Mouse (Mus musculus) Patski (cell line): Measurements from ENCODE around the gene Cntnap2. TPM values are rescaled to one million over a fixed set of nuclear protein-coding genes. Genes with fewer than 3 reads are reported as not detected.
A peak's percentile ranks its signal among the peaks of the same experiment; 100 is the strongest.

Source experiments
- ATAC-seq: fragments of 100-300 bp; one replicate; pipeline ENCODE4 v1.8.0; 2021
- CTCF ChIA-PET: fragments of 350-600 bp; sonication (Branson Sonifier 250); formaldehyde crosslinking; loops from one replicate; lab custom pipeline; 2022; ENCODE audit warnings: inconsistent platforms; lab: Charles Lee
- POLR2A ChIA-PET: fragments of 350-600 bp; sonication (Branson Sonifier 250); formaldehyde crosslinking; loops from one replicate; lab custom pipeline; 2022; ENCODE audit warnings: antibody characterized with exemption, inconsistent platforms; lab: Charles Lee
- DNase-seq: peaks from one replicate; pipeline ENCODE4 v3.0.0-alpha.2; 2011; ENCODE audit warnings: low read depth, low spot score
- H3K27me3 ChIP-seq: fragments of 371-371 bp; one replicate; pipeline ENCODE4 v1.5.1; 2021
- CTCF ChIP-seq: fragments of 100-300 bp; IDR thresholded peaks from one replicate; pipeline ENCODE4 v1.5.1; 2021
- in situ Hi-C: fragments of 300-500 bp; cut with MboI; formaldehyde crosslinking; loops from 3 replicates; pipeline ENCODE4 v1.11.1; 2018; ENCODE audit warnings: low pct_unique_long_range_greater_than_20kb, mixed read lengths
- polyA plus RNA-seq: library from polyadenylated mRNA; unstranded; gene quantifications from one replicate; pipeline ENCODE4 v1.2.3, GENCODE M21; 2021

Gene Cntnap2
- polyA plus RNA-seq, 1 experiment from 2014 or later = 0.01 TPM

DNA sequence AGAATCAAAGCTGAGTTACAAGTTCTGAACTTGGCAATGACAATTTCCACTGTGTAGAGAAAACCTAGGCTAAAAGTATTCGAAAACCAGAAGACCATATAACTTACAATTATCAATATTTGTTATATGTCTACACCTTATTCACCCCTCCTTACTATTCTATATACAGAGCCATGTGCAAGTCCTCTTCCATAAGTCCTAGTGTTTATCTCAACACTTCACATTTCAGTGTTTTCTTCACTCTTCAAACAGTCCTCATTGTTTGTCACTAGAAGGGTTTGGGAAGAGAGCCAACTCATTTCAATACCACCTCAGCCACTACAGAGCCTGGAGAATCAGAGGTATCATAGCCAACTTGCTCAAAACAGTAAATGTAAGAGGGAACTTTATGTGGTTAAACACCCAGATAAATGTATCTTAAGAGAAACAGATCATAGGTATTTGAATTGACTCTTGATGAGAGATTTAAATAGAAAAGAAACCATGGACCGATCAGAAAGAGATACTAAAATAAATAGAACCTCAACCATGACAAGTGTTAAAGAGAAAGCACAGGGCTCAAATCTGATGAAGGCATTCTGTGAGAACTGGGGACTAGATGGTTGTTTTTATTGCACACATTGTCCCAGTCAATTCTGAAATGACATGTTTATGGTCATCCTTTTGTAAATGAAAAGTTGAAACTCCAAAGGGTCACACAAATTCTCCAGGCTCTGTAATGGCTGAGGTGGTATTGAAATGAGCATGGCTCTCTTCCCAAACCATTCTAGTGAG lies 972.9 kb downstream of the Cntnap2 start:
- ATAC-seq = no peak
- no peaks in the 10 kb centered on the region for H3K27me3 ChIP-seq
- ChIA-PET POLR2A (no interaction called here), CTCF (interaction anchor here (1.0 kb wide), 1 partner anchor 11 kb away, joined by 3 read pairs; no protein-coding TSS in a partner anchor)
- no peak for TF ChIP-seq CTCF
- in situ Hi-C loops = no loop called here
- DNase-seq = no peak

DNA sequence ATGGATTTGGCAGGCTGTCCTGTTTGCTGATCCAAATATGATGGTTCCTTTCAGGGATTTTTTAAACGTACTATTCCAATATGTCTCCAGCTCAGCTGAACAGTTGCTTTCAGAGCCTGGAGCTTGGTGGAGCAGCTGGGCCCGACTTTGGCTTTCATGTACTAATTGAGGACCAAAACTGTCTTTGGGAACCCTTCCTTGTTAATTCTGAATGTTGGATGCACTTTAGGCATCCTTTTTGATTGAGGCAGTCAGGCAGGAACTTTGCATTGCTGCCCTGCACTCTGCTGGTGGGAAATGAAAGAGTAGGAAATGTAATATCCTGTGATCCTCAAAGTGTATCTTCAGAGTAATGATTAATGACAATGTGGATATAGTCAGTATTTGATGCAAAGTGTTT lies 974.0 kb downstream of the Cntnap2 start:
- DNase-seq (no peak), ATAC-seq (no peak)
- ChIA-PET CTCF (no interaction called here), POLR2A (no interaction called here)
- no peak for TF ChIP-seq CTCF
- H3K27me3 ChIP-seq = no peaks in the 10 kb centered on the region
- in situ Hi-C loops = no loop called here

DNA sequence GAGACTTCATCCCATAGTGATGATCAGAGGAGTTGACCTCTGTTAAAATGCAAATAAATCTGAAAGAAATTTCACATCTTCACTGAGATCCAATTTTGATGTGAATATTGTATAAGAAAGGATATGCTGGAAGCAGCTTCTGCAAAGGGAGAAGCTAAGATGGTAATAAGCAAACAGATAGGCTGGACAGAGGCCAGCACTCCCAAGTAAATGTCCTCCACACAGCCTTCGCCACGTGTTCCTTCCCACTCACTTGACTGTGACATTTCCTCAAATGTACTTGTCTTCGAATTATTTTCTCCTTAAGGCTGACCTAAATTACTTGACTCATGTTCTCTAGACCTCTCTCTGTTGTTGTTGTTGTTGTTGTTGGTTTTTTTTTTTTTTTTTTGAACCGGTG lies 981.5 kb downstream of the Cntnap2 start:
- no peak for ATAC-seq
- in situ Hi-C loops = no loop called here

DNA sequence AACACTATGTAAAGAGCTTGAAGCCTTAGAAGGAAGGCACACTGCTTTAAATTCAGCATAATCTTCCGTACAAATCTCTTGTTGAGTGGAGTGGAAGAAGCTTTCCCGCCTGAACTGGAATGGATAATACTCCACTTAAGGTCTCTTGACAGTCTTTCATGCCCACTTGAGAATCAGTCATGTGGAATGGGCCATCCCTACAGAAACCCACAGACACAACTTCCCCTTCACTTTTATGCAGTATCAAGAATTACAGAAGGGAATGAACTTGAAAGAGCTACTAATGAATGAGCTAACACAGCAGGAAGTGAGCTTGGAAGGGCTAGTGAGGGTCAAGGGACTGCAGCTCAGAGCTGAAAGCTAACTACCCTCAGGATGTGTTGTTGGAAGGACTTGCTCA lies 1021.1 kb downstream of the Cntnap2 start:
- no peaks in the 10 kb centered on the region for H3K27me3 ChIP-seq
- in situ Hi-C loops = no loop called here
- TF ChIP-seq CTCF = no peak
- ATAC-seq (peak; percentile 54), DNase-seq (peak; percentile 15)
- ChIA-PET POLR2A (no interaction called here), CTCF (no interaction called here)

More for the DNA sequence above, 981.5 kb downstream of the Cntnap2 start:
- DNase-seq = no peak
- no peaks in the 10 kb centered on the region for H3K27me3 ChIP-seq
- CTCF ChIA-PET = no interaction called here
- no peak for TF ChIP-seq CTCF
- POLR2A ChIA-PET = no interaction called here

DNA sequence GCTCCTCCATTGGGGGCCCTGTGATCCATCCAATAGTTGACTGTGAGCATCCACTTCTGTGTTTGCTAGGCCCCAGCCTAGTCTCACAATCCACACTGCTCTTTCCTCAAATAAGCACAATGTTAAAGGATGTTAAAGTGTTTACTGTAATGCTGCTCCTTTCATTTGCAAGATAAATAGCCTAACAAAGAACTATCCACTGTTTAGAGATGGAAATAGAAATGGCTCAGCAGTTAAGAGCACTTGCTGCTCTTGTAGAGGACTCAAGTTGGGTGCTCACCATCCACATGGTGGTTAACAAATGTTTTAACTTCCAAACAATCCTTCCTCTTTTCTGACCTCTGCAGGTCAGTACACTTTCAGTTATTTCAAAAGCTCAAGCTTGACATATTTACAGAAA lies 1022.3 kb downstream of the Cntnap2 start:
- H3K27me3 ChIP-seq = no peaks in the 10 kb centered on the region
- no peak for TF ChIP-seq CTCF
- in situ Hi-C loops = no loop called here
- ATAC-seq = no peak
- POLR2A ChIA-PET = no interaction called here
- CTCF ChIA-PET = interaction anchor here (0.7 kb wide), 1 partner anchor 38 kb away, joined by 3 read pairs; no protein-coding TSS in a partner anchor
- no peak for DNase-seq

DNA sequence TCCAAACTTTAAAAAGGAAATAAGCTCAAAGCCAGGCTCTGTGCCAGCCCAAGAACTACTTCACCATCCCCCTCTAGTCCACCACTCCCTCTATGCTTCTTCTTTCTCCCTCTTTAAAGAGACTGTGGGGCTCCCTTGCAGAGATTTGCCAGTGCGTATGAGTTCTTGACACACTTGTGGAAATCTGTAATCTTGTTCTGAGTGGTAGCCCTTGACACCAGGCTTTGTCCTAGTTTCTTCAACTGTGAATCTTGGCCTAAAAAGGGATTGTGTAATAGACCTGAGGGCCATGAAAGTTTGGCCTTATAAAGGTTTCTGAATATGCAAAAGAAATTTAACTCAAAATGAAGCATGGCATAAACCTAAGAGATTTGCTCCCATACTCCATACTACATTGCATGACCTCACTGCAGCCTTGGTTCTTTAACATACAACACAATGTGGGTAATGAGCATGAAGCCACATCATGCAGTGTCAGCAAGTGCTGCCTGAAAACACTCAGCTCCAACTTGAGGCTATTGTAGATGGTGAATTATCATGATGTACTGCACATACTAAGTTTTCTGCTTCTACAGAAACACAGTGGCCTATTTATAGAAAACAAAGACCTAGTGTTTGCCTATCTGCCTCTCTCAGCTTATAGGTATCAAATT lies 1084.2 kb downstream of the Cntnap2 start:
- DNase-seq (no peak), ATAC-seq (no peak)
- H3K27me3 ChIP-seq = no peaks in the 10 kb centered on the region
- CTCF ChIA-PET = interaction anchor here (1.1 kb wide), 1 partner anchor 12 kb away, joined by 4 read pairs; no protein-coding TSS in a partner anchor
- in situ Hi-C loops = no loop called here
- no peak for TF ChIP-seq CTCF
- POLR2A ChIA-PET = no interaction called here

DNA sequence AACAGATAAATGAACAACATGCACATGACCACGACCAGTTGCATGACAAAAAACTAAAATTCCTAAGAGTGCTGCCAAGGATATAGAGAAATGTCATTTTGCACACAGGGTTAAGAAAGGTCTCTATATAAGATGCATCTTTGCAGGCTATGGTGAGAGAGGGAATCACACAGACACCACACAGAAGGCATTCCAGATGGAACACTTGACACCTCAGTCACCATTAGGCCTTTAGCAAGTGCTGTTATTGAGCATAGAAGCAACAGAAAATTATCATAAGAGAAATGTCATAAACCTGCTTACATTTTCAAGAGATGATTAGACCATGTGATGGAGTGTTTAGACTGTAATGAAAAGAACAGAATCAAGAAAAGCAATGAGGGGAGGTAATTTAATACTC lies 1107.7 kb downstream of the Cntnap2 start:
- DNase-seq (no peak), ATAC-seq (no peak)
- ChIA-PET POLR2A (no interaction called here), CTCF (no interaction called here)
- H3K27me3 ChIP-seq = no peaks in the 10 kb centered on the region
- no peak for TF ChIP-seq CTCF
- in situ Hi-C loops = no loop called here

DNA sequence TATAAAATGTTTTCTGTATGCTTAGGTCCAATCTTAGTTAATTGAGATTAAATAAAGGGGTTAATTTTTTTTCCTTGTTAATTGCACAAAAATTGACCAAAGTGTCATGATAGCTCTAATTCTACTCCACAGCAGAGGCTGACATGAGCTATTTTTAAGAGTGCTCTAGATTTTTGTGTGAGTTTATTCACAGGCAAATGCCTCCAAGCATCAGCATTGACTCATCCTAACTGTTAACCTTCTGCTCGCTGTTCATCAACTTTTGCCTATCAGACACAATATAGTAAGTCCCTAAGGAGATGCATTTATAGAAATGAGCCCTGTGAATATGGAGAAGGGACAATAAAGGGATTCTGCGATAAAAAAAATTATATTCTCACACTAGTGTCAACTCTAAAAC lies 1138.1 kb downstream of the Cntnap2 start:
- no peak for ATAC-seq
- in situ Hi-C loops = no loop called here
- TF ChIP-seq CTCF = no peak
- H3K27me3 ChIP-seq = no peaks in the 10 kb centered on the region
- ChIA-PET POLR2A (no interaction called here), CTCF (no interaction called here)
- no peak for DNase-seq

DNA sequence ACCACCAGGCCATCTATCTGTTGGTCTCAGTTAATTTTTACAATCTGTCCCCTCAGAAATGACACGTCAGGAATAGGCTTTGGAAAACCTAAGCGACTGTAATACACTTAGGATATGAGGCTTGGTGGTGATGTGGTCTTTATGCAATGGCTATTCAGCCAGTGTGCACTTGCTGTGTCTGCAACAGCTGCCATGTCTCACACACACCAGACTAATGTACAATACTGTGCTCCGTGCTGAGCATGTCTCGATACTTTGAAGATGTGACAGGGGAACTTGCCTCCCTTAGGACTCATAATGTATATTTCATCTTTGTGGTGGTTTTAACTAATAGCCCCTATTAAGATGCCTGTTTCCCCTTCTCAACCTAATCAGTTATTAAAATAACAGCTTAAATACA lies 1142.7 kb downstream of the Cntnap2 start:
- DNase-seq (no peak), ATAC-seq (no peak)
- POLR2A ChIA-PET = no interaction called here
- CTCF ChIA-PET = no interaction called here
- H3K27me3 ChIP-seq = peaks cover 4% of the 10 kb centered on the region
- no peak for TF ChIP-seq CTCF
- in situ Hi-C loops = no loop called here

DNA sequence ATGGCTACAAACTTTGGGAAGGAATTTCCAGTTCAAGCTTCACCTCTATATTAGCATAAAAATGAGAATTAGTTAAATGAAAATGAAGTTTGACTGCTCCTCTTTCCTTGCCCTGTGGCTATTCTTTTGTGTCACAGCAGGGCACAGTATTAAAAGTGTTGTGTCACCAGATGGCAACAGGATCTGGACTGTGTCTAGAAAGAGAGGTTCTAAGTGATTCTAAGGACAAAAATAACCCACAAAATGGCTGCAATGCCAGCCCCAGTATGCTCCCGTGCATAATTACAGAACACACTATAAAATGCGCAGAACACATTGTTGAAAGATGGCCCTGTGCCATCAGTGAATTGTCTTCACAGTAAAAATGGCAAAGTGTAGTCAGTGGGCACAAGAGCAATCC lies 1146.4 kb downstream of the Cntnap2 start:
- ATAC-seq (no peak), DNase-seq (no peak)
- ChIA-PET CTCF (no interaction called here), POLR2A (no interaction called here)
- TF ChIP-seq CTCF = no peak
- H3K27me3 ChIP-seq = peaks cover 4% of the 10 kb centered on the region
- in situ Hi-C loops = no loop called here

DNA sequence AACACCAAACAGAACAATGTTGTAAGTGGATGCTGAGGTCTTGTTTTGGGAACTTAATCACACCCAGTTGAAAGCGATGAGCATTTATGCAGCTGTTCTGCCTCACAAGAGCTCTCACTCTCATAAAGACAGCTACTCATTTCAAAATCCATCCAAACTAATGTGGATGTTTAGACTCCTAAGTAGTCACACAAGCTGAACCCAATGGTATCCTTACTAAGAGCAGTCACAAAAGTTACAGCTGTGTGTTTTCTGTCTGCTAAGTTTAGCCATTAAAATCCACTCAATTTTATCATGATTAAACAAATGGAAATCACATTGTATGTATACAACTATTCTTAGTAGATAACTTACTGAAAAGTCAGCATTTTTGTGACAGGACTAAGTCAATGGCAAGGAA lies 1173.7 kb downstream of the Cntnap2 start:
- no peak for DNase-seq
- ATAC-seq = no peak
- in situ Hi-C loops = no loop called here
- TF ChIP-seq CTCF = no peak
- POLR2A ChIA-PET = no interaction called here
- CTCF ChIA-PET = no interaction called here
- no peaks in the 10 kb centered on the region for H3K27me3 ChIP-seq
